Mouse (Mus musculus): Measurements from ENCODE around the gene Gm20896. TPM values are rescaled to one million over a fixed set of nuclear protein-coding genes. Genes with fewer than 3 reads are reported as not detected.

Gm20896 gene
- not detected in 2 replicates for polyA plus RNA-seq (2012; rRNA removed)

DNA sequence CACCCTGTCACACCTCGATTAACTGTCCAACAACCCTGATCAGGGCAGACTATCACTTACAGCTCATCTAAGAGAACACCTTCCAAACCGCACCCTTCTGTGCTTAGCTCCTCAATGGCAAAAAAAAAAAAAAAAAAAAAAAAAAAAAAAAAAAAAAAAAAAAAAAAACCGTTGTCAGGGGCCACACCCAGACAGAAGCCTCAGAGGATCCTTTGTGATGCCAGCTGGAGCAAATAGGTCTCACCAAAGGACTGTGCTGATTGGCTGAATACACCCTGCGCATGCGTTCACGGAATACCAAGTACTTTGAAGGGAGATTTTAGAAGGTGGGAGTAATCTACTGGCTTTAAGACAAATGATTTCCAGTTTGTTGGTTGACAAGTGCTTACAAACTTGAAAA is at the start of gene Gm20896:
Gene Gm20896, minus strand, starts transcription at position 101 of the 400 bp plus-strand sequence.

